Mouse (Mus musculus): ENCODE data around the gene Mitf. TPM values are rescaled to one million over a fixed set of nuclear protein-coding genes. Genes with fewer than 3 reads are reported as not detected.

Mitf gene
- polyA plus RNA-seq, 1 experiment from 2014 or later = 1.5 TPM

DNA sequence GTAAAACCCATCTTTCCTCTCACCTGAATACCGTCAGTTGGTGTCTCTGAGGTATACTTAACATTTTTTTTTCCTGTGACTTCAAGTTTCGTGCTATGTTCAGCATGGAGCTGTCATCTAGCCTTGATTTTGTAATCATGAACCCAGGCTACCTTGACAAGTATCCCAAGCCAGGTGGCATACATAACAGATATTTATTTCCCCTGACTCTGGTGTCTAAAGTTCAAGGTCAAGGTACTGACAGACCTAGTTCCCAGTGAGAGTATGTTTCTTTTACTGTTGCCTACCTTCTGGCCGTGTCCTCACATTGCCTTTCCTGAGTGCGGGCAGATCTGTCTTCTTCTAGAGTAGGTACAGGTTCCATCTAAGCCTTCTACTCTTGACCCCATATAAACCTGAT is 78.1 kb downstream of the Mitf start:
- no peaks in the 10 kb centered on the region for H3K36me3 ChIP-seq (ENCODE audit: control insufficient read depth, insufficient read depth, low read length)
- TF ChIP-seq CTCF (IDR thresholded peaks at IDR 0.05; ENCODE audit: low read depth) (no peak), EP300 (optimal IDR thresholded peaks at IDR 0.05) (no peak)
- H3K4me3 ChIP-seq (ENCODE audit: low read depth, low read length) = no peak overlapping the region
- no peaks in the 10 kb centered on the region for H3K4me1 ChIP-seq (replicated peaks; ENCODE audit: control insufficient read depth, insufficient read depth)
- H3K27me3 ChIP-seq (ENCODE audit: control insufficient read depth, insufficient read depth, low read length) = no peaks in the 10 kb centered on the region
- ATAC-seq (ENCODE audit: low FRiP score, low TSS enrichment) (no peak), DNase-seq (ENCODE audit: low spot score) (no peak)
- no peak overlapping the region for H3K9ac ChIP-seq (ENCODE audit: low read length)
- WGBS = 88% methylated on average over 4 of the region's 4 CpGs
- no peak overlapping the region for H3K4me2 ChIP-seq (replicated peaks; ENCODE audit: low read depth)
- H3K27ac ChIP-seq (replicated peaks) = no peak overlapping the region
- H3K9me3 ChIP-seq (ENCODE audit: control insufficient read depth, low read length) = no peaks in the 10 kb centered on the region

DNA sequence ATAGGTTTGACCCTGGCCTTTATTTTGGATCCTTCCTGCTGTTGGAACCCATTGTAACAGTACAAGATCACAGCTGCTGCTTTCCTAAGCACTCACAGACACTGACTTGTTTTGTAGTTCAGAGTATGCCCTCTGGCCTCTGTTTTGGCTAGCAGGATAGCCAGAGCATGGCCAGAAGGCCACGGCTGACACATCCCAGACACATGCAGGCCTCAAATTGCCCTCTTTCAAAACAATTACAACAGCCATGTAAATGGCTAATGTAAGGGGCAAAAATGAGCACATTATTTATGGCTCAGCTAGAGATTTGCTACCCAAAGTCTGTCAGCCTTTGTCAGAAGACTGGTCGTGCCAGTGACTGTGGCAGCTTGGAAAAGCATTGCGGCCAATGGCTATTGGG is 78.8 kb downstream of the Mitf start:
- TF ChIP-seq EP300 (optimal IDR thresholded peaks at IDR 0.05) = no peak
- TF ChIP-seq CTCF (IDR thresholded peaks at IDR 0.05; ENCODE audit: low read depth) = no peak
- DNase-seq (ENCODE audit: low spot score) (no peak), ATAC-seq (ENCODE audit: low FRiP score, low TSS enrichment) (no peak)
- Histone ChIP-seq H3K9me3 (ENCODE audit: control insufficient read depth, low read length) (no peaks in the 10 kb centered on the region), H3K36me3 (ENCODE audit: control insufficient read depth, insufficient read depth, low read length) (no peaks in the 10 kb centered on the region), H3K27ac (replicated peaks) (no peak overlapping the region), H3K9ac (ENCODE audit: low read length) (no peak overlapping the region), H3K4me1 (replicated peaks; ENCODE audit: control insufficient read depth, insufficient read depth) (no peaks in the 10 kb centered on the region), H3K4me2 (replicated peaks; ENCODE audit: low read depth) (no peak overlapping the region), H3K27me3 (ENCODE audit: control insufficient read depth, insufficient read depth, low read length) (no peaks in the 10 kb centered on the region), H3K4me3 (ENCODE audit: low read depth, low read length) (no peak overlapping the region)
- 79% methylated on average over 3 of the region's 3 CpGs for WGBS

- WGBS = 80% methylated on average over 4 of the region's 4 CpGs
- Histone ChIP-seq H3K36me3 (ENCODE audit: control insufficient read depth, insufficient read depth, low read length) (no peaks in the 10 kb centered on the region), H3K27ac (replicated peaks) (no peak overlapping the region), H3K9me3 (ENCODE audit: control insufficient read depth, low read length) (no peaks in the 10 kb centered on the region), H3K4me1 (replicated peaks; ENCODE audit: control insufficient read depth, insufficient read depth) (no peaks in the 10 kb centered on the region), H3K9ac (ENCODE audit: low read length) (no peak overlapping the region), H3K27me3 (ENCODE audit: control insufficient read depth, insufficient read depth, low read length) (no peaks in the 10 kb centered on the region), H3K4me2 (replicated peaks; ENCODE audit: low read depth) (no peak overlapping the region), H3K4me3 (ENCODE audit: low read depth, low read length) (no peak overlapping the region)
- DNase-seq (ENCODE audit: low spot score) (no peak), ATAC-seq (ENCODE audit: low FRiP score, low TSS enrichment) (no peak)
- TF ChIP-seq EP300 (optimal IDR thresholded peaks at IDR 0.05) (no peak), CTCF (IDR thresholded peaks at IDR 0.05; ENCODE audit: low read depth) (no peak)
These were observed 81.0 kb downstream of the Mitf start for GRCm38 (mm10) chr6:97887893-97888292.

DNA sequence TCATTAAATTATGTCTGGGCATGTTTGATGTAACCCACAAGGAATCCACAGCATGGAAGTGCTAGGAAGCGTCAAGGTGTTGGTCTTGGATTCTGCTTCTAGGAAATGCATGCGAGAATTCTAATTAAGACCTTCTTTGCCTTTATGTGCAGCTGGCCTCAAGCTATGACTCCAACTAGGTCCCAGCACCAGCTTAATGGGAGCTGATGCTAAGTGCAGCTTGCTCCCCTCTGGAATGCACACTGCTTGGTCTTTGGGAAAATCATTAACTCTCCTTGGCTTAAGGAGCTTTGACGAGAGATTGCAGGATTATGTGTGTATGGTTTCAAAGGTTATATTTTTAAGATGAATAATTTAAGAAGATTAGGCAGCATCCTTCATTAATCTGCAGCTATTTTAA is 81.7 kb downstream of the Mitf start:
- TF ChIP-seq CTCF (IDR thresholded peaks at IDR 0.05; ENCODE audit: low read depth) = no peak
- no peak for TF ChIP-seq EP300 (optimal IDR thresholded peaks at IDR 0.05)
- WGBS = 63% methylated on average over 3 of the region's 3 CpGs
- ATAC-seq (ENCODE audit: low FRiP score, low TSS enrichment) (no peak), DNase-seq (ENCODE audit: low spot score) (no peak)
- Histone ChIP-seq H3K4me2 (replicated peaks; ENCODE audit: low read depth) (no peak overlapping the region), H3K4me3 (ENCODE audit: low read depth, low read length) (no peak overlapping the region), H3K36me3 (ENCODE audit: control insufficient read depth, insufficient read depth, low read length) (no peaks in the 10 kb centered on the region), H3K9me3 (ENCODE audit: control insufficient read depth, low read length) (no peaks in the 10 kb centered on the region), H3K27ac (replicated peaks) (no peak overlapping the region), H3K9ac (ENCODE audit: low read length) (no peak overlapping the region), H3K27me3 (ENCODE audit: control insufficient read depth, insufficient read depth, low read length) (no peaks in the 10 kb centered on the region), H3K4me1 (replicated peaks; ENCODE audit: control insufficient read depth, insufficient read depth) (no peaks in the 10 kb centered on the region)

- no peak overlapping the region for H3K4me2 ChIP-seq (replicated peaks; ENCODE audit: low read depth)
- no peak overlapping the region for H3K27ac ChIP-seq (replicated peaks)
- H3K9ac ChIP-seq (ENCODE audit: low read length) = no peak overlapping the region
- H3K4me3 ChIP-seq (ENCODE audit: low read depth, low read length) = no peak overlapping the region
- H3K4me1 ChIP-seq (replicated peaks; ENCODE audit: control insufficient read depth, insufficient read depth) = no peaks in the 10 kb centered on the region
- DNase-seq (ENCODE audit: low spot score) = no peak
- no peaks in the 10 kb centered on the region for H3K36me3 ChIP-seq (ENCODE audit: control insufficient read depth, insufficient read depth, low read length)
- no peak for TF ChIP-seq CTCF (IDR thresholded peaks at IDR 0.05; ENCODE audit: low read depth)
- TF ChIP-seq EP300 (optimal IDR thresholded peaks at IDR 0.05) = no peak
- H3K27me3 ChIP-seq (ENCODE audit: control insufficient read depth, insufficient read depth, low read length) = no peaks in the 10 kb centered on the region
- 60% methylated on average over 5 of the region's 5 CpGs for WGBS
- H3K9me3 ChIP-seq (ENCODE audit: control insufficient read depth, low read length) = no peaks in the 10 kb centered on the region
- ATAC-seq (ENCODE audit: low FRiP score, low TSS enrichment) = no peak
These were observed 86.7 kb downstream of the Mitf start for GRCm38 (mm10) chr6:97893546-97893945.

GRCm38 (mm10) chr6:97897191-97897590 is 90.3 kb downstream of the Mitf start:
- Histone ChIP-seq H3K27me3 (ENCODE audit: control insufficient read depth, insufficient read depth, low read length) (no peaks in the 10 kb centered on the region), H3K9ac (ENCODE audit: low read length) (no peak overlapping the region), H3K9me3 (ENCODE audit: control insufficient read depth, low read length) (no peaks in the 10 kb centered on the region), H3K4me3 (ENCODE audit: low read depth, low read length) (no peak overlapping the region), H3K4me2 (replicated peaks; ENCODE audit: low read depth) (no peak overlapping the region), H3K4me1 (replicated peaks; ENCODE audit: control insufficient read depth, insufficient read depth) (no peaks in the 10 kb centered on the region), H3K36me3 (ENCODE audit: control insufficient read depth, insufficient read depth, low read length) (no peaks in the 10 kb centered on the region), H3K27ac (replicated peaks) (no peak overlapping the region)
- TF ChIP-seq CTCF (IDR thresholded peaks at IDR 0.05; ENCODE audit: low read depth) (no peak), EP300 (optimal IDR thresholded peaks at IDR 0.05) (no peak)
- 60% methylated on average over 6 of the region's 6 CpGs for WGBS
- ATAC-seq (ENCODE audit: low FRiP score, low TSS enrichment) (no peak), DNase-seq (ENCODE audit: low spot score) (no peak)
